Mouse (Mus musculus) mouse embryonic stem cell (cell line): ENCODE results near the gene Slc6a21.

ENCODE experiments used
- in situ Hi-C, 2 experiments: fragments of 300-500 bp; cut with MboI; formaldehyde crosslinking; loops; 1 replicate in 1 of 2; 3 replicates in 1 of 2; pipeline ENCODE4 v1.14.3; 2019 to 2020; ENCODE audit warnings: low sequenced_read_pairs in 2 of 2, low pct_unique_long_range_greater_than_20kb in 1 of 2, mixed read lengths in 1 of 2; ENCODE audit not compliant: unreplicated experiment in 1 of 2

Gene Slc6a21

DNA sequence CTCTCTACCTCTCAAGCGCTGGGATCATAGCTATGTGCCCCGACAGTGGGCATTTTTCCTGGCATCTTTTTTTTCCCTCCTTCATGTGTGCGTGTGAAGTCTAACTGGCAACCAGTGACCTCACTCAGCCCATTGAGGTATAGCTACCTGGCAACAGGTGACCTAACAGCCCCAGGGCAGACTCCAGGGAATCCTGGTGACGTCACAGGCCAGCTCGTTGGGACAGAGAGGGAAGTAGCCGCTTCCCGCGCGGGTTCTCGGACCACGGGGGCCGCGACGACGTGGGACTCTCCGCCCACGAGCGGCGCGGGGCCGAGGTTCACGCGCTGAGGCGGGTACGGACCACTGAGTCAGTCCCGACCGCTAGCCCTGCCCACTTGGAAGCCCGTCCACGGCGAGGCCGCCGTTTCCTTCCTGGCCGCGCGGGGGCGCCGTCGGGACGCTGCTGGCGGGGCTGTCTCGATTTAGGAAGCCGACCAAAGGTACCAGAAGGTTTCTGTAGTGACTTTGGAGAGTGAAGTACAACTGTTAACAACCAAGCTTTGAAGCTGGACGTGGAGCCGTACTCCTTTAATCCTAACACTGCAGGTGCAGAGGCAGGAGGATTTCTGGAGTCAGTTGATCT is at the start of gene Slc6a21:
Slc6a21 (plus strand) TSS at position 378 of the 625 bp plus-strand sequence.
- in situ Hi-C loops: no loop called here

DNA sequence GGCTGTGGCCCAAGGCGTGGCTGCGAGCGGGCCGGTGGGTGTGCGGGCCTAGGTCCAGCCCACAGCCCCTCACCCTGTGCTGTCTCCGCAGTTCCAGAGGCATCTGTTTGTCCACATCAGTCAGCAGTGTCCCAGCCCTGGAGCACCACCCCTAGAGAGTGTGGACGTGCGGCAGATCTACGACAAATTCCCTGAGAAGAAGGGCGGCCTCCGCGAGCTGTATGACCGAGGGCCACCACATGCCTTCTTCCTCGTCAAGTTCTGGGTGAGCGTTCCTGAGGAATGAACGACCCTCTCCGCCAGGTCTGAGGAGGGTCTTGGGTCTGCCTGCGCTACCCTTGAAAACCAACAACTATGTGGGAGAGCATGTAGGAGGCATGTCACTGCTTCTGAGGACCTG is 48.8 kb upstream of the Slc6a21 start:
- in situ Hi-C loops: no loop called here

DNA sequence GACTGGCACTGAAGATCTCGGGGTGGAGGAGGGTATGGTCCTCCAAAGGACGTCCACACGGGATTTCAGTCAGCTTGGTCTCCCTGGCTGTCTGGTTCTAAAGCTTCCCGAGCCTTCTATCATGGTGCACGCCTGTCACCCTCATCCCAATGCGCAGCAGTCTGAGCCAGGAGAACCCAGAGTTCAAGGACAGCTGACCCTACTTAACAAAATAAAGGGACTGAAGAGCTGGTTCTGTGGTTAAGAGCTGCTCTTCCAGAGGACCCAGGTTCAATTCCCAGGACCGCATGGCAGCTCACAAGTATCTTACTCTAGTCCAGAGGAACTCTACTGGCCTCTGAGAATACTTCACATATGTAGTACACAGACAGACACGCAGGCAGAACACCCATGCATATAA is 48.3 kb upstream of the Slc6a21 start:
- in situ Hi-C loops: no loop called here

DNA sequence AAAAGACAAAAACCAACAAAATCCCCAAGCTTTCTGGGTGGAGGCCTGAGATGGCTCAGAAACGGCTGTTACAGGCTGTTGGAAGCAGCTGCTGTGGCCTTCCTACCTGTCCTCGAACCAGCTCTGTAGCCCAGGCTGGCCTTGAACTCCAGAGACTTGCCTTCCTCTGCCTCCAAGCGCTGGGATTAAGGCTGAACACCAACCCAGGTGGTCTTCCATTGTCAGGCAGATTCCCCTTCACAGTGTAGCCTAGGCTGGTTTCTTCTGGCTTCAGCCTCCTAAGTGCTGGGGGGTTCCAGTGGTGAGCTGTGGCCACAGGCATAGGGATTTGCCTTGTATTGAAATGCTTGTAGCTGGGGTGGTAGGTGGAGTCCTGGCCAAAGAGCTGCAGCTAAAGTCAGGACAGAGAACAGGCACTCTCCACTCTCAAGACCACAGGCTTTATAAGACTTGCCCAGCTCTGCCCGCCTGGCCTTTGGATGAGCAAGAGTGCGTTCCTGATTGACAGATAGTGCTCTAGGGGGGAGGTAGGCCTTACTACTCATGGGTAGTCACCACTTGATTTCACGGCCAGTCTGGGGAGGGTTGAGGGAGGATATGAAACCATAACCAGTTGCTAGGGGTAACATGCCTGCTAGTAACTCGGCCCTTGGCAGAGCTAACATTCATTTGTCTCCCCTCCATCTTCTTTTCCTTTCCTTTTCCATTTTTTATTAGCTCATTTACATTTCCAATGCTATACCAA is 47.7 kb upstream of the Slc6a21 start:
- in situ Hi-C loops: no loop called here

- in situ Hi-C loops: no loop called here
Measured at GRCm38 (mm10) chr7:45231192-45231591, 46.1 kb upstream of the Slc6a21 start.

DNA sequence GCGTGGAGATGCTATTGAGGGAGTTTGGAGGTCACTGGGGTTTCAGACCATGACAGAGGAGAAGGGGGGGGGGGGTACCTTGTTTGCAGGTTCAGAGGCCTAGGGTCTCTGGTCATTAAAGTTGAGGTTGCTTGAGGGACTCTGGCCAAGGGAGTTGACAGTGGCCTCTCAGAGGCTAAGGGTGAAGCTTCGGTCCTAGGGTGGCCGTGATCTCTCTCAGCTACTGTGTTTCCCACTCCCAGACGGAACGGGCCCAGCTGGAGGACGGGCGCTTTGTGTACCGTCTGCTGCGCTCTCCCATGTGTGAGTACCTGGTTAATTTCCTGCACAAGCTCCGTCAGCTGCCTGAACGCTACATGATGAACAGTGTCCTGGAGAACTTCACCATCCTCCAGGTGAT is 45.4 kb upstream of the Slc6a21 start:
- in situ Hi-C loops: no loop called here

DNA sequence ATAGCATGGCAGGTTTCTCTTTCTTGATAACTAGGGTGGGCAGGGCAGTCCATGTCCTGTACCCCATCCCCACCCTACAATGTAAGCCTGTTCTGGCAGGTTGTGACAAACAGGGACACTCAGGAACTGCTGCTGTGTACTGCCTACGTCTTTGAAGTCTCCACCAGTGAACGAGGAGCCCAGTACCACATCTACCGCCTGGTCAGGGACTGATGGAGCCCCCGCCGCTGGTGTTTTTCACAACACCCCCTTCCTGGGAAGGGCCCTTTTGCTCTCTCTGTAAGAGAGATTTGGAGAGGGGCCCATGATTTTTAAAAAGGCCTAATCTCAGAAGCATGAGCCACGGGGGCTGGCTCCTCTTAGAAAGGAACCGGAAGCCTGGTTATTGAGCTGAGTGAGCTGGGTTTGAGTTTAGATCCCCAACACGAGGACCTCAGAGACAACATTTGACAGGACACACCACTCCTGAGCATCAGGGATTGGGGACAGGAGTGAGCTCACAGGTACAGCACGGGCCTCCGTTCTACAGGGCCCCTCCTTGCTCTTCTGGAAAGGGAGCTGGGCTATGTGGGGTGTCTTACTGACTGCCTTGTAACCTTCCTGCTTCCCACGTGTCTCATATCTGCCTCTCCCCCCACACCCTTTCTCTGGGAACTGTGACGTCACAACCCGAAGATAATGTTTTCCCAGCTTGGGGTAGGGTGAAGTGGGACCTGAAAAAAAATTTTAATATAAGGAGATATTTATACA is 44.4 kb upstream of the Slc6a21 start:
- in situ Hi-C loops: no loop called here

DNA sequence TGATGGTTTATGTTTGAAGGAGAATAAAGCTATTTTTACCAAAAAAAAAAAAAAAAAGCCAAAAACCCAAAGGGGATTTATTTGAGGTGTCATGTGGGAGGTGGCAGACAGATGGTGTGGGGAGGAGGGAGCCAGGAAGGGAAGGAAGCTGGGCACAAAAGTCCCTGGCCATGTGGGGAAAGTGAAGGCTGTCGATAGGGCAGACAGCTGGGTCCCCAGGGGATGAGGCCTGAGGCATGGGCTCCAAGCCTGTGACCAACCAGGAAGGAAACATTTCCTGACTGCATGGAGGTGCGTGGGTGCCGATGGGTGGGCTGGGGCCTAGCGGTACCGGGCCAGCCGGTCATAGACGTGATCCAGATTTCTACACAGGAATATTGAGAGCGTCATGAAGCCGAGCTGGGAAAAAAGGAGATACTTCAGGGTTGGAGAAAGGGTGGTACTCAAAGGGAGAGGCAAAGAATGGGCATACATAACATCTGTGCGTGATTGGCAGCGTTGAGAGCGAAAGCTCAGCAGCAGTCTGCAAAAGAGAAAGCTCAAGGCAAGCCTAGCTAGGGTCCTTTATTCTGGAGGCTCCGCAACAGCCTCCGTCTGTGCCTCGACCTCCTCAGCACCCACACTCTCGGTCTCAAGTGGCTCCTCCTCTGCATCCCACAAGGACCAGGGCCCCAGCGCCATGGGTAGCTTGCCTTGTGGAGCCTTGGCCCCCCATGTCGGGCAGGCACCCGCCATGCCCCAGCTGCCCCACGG is 43.6 kb upstream of the Slc6a21 start:
- in situ Hi-C loops: no loop called here

GRCm38 (mm10) chr7:45234333-45234841 is 42.9 kb upstream of the Slc6a21 start:
- in situ Hi-C loops: no loop called here

DNA sequence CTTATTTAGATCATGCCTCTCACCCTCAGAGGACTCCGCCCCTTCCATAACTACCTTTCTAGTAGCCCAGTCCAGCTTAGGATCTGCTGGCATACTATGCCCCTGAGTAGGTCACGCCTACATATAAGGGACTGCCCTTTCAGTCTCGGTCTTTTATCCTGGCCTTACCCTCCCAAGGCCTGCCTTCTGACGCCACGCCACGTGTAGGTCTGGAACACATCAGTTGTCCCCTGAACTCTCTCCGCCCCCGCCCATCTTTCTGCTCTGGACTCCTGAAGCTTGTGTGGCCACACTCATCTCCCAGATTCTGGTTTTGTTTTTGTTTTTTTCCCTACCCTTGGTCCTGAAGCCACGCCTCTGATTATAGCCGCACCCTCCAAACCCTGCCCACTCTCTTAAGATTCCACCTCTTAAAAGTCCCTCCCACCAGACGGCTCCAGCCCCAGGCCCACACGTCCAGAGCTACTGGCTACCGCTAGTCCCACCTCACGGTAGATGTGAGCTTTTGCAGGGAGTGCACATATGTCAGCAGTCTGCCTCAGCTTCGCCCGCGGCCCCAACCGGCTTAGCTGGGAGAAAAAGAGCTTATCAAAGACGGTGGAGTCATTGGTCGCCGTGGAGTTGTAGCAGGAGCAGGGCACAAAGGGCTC is 42.3 kb upstream of the Slc6a21 start:
- in situ Hi-C loops: no loop called here

GRCm38 (mm10) chr7:45235656-45236180 is 41.6 kb upstream of the Slc6a21 start:
- in situ Hi-C loops: no loop called here

GRCm38 (mm10) chr7:45237747-45238699 is 39.3 kb upstream of the Slc6a21 start:
- in situ Hi-C loops: no loop called here

DNA sequence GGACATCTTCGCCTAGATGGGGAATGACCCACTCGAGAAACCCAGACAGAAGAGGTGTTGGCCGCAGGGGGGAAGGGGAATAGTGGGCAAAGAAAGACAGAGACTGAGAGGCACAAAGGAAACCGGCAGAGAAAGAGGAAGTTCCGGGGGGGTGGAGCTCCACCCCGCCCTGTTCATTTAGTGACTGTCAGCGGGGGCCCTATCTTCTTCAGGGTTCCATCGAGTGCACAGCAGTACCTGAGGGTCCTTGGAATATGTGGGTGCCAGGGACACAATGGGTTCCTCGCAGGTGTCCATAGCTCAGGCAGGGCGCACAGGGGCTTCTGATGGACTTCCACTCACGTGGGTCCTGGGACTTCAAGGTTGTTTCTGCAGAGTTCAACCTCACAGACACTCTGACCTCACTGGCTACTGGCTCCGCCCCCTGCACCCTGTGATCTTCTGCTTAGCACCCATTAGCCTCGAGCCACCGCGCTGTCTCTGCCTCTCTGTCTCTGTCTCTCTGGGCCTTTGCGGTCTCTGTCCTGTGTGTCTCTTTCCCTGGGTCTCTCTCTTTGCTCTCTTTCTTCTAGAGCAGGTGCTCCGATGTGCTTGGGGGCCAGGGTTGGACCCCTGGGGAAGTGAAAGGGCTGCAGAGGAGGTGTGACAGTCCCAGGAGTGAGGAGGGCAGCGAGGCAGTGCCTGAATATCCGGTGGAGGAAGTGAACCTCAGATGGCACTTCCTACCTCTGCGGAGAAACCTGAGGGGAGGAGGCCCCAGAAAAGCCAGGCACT is 38.4 kb upstream of the Slc6a21 start, which contains the start of gene Cd37:
Cd37 (minus strand) TSS at position 393 of the 774 bp plus-strand sequence.
- in situ Hi-C loops: no loop called here

DNA sequence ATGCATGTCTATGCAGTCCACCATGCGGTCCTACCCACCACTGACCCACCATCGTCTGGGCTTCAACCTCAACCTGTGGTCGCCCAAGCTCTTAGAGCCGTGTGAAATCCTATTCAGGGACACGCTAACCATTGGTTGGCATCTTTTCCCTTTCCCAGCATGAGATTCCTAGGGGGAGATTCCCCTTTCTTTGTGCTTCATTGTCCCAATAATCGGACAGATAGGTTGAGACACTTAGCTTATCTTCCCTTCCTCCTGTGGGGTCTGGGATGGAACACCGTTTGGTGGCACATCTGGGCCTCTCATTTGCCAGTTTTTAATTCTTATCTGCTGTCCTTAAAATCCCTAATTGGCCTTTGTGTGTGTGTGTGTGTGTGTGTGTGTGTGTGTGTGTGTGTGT is 37.2 kb upstream of the Slc6a21 start:
- in situ Hi-C loops: no loop called here

DNA sequence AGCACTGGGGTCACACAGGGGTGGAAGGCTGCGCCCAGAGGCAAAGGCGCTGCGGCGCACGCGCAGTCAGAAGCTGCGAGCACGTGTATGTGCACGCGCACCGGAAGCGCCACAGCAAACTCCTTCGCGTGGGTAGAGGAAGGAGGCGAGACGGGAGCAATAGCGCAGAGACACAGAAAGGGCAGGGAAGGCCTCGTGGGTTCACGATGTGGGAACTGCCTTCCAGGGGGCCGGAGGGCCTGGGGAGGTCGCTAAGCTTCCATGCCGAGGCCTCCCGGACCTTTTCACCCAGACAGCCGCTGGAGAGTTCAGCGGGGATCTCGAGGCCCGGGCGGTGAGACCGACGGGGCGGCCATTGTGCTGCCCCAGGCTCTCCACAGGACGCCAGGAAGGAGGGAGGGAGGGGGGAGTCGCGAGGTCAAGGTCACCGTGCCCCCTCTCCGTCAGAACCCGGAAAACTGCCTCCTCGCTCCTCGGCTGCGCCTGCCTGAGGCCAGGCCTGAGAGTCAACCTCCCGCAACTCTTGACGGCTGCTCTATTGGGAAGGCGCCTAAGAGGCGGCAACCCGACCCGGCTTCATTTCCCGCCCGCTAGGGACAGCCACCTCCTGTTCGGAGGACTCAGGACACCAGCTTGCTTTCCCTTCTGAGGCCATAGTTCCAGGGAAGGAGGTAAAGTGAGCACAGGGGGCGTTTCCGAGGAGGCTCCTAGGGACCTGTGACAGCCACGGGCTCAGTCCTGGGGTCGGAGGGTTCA is 36.5 kb upstream of the Slc6a21 start, which contains the start of gene Slc6a16:
Slc6a16 (plus strand) TSS at position 453 of the 756 bp plus-strand sequence.
- in situ Hi-C loops: no loop called here

DNA sequence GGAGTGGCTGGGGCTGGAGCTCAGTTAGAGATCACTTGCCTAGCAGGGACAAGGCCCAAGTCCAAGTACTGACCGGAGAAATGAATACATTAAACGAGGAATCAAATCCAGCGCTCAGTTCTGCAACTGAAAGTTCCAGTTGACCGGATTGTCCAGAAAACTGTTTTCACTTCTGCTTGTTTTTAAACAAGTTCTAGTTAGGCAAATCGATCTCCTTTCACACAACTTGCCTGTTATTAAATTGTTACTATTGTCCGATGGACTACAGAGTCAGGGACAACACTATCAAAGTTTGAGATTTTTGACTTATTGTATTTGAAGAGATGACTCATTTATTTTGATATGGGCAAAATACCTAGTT is 35.9 kb upstream of the Slc6a21 start:
- in situ Hi-C loops: no loop called here
